Mouse (Mus musculus) left cerebral cortex, adult 6 months (tissue): Measurements from ENCODE around the gene Magea3. TPM values are rescaled to one million over a fixed set of nuclear protein-coding genes. Genes with fewer than 3 reads are reported as not detected.

ENCODE experiments used
- long read RNA-seq, 2 experiments: library from polyadenylated mRNA; unstranded; transcript quantifications; one replicate each; pipeline ENCODE4 v2.0.0; 2019 to 2020
- polyA plus RNA-seq: library from polyadenylated mRNA; unstranded; fragments of <200 nt; fragmentation: Nextera tagmentation; gene quantifications from 2 replicates; pipeline ENCODE4 v1.2.3, GENCODE M21; 2021

The Magea3 gene
- not detected in 2 replicates for polyA plus RNA-seq
- long read RNA-seq, experiment 1, result 0 reads
- long read RNA-seq, experiment 2, result 0 reads

DNA sequence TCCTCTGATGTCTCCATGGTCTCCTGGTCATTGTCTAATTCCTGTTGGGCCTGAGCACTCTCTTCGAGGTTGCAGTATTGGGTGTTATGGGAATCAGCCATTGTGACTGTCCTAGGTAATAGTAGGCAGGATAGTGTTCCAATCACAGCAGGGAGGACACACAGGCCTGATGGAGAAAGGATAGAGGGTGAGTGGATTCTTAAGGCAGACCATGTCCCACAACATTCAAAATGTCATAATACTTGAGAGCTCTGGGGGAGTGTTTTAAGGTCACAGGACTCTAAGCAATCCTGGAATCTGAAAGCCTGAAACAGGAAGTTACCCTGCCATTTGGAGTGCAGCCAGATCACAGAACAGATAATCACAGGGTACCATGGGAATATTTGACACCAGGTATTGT, at the start of gene Magea3:
Gene Magea3 (minus strand): TSS at position 101 of the 400 bp plus-strand sequence.

GRCm38 (mm10) chrX:154995750-154996149, 46.4 kb upstream of the Magea3 start, which contains the start of gene Magea8:
Gene Magea8 (minus strand): TSS chrX:154995850.

DNA sequence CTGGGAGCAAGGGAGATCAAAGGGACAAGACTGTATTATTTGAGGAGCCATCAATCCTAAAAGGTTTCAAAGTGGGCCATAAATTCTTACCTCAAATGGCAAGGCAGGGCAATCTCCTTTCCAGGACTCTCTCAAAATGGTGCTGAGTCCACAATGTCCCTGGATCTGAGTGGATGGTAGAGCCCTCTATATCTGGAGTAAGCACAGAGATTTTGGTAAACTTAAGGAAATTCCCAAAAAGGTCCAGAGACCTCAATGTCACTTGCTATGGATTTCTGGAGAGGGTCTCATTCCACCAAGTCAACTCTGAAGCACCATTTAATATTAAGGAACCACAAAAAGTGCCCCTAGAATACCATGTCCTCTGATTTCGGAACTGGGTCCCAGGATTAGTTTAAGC, 13.4 kb downstream of the Magea3 start, which contains the start of gene Magea6:
Gene Magea6 (minus strand): TSS at position 101 of the 400 bp plus-strand sequence.

Other genes with a start within 250 kb of the Magea3 start
- gene Cldn34b1, start 59.2 kb downstream of the Magea3 start, polyA plus RNA-seq, result not detected in 2 replicates
- gene Magea6, start 13.5 kb downstream of the Magea3 start, polyA plus RNA-seq, result not detected in 2 replicates
- gene Magea8, start 46.3 kb upstream of the Magea3 start, polyA plus RNA-seq, result not detected in 2 replicates
- not detected in 2 replicates for gene Magea5, start 113.6 kb upstream of the Magea3 start, polyA plus RNA-seq
- gene Magea1, start 140.3 kb upstream of the Magea3 start, polyA plus RNA-seq, result not detected in 2 replicates
- gene Magea2, start 144.2 kb upstream of the Magea3 start, polyA plus RNA-seq, result not detected in 2 replicates
- not detected in 2 replicates for gene Cldn34b2, start 178.9 kb upstream of the Magea3 start, polyA plus RNA-seq